Mouse (Mus musculus): ENCODE results near the gene Sh2d7.

DNA sequence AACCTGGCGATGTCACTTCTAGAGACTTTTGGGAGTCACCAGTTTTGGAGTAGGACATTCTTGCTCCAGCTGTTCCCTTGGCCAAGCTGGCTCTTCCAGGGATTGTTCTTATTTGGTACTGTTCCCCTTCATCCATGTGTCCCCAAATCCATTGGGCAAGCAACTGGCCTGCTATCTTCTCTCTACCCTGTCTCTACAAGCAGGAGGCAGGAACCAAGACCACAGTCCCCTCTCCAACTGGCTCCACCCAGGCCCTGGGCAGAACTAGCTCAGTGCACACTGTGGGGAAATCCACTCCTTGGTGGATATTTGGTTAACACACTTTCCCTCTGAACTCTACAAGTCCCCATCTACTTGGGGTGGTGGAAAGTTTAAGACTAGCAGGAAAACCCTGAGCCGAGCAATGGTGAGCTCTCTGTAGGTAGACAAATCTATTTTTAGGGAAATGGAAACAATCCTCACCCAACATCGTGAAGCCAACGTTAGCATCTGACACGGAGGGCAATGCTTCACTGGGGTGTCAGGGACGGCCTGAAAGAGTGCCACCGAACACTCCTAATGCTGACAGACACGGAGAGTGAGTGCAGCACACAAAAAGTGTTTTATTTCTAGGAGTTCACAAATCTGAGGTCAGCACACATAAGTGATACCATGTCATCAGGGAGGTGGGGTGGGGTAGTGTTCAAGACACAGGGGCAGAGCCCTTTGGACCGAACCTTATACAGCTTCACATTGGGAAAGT lies 5.6 kb downstream of the Sh2d7 start:
- TF ChIP-seq CTCF (IDR thresholded peaks at IDR 0.05; ENCODE audit: extremely low read depth, insufficient read depth, low read length) (no peak), POLR2A (IDR thresholded peaks at IDR 0.05; ENCODE audit: extremely low read depth, insufficient read depth, low read length) (no peak)
